ENCODE assay signal across 9 mouse cellular contexts in genomic region chr1:119292216-119292615, GRCm38 (mm10).
DNase-seq lines count a peak whose midpoint lies in the region; ATAC-seq lines count a peak whose summit lies in the region.
"Had no signal": no experiment of that assay in that cellular context is flagged by ENCODE, and none has a peak within 500 bp of the region (broad histone marks: within the 10 kb centered on the region; RNA-seq: fewer than 3 reads in every experiment).

No protein-coding gene starts in this region.

- 78% methylated on average over 7 of the region's 7 CpGs for WGBS in forebrain, embryonic 10.5 days
- 72% methylated on average over 7 of the region's 7 CpGs for WGBS in forebrain, embryonic 12.5 days

- no peaks in the 10 kb centered on the region for H3K4me1 ChIP-seq in forebrain, embryonic 10.5 days
- no peaks in the 10 kb centered on the region for H3K4me1 ChIP-seq in forebrain, embryonic 12.5 days

- no peaks in the 10 kb centered on the region for H3K9me3 ChIP-seq in forebrain, embryonic 10.5 days
- no peaks in the 10 kb centered on the region for H3K9me3 ChIP-seq in forebrain, embryonic 12.5 days
- H3K9me3 ChIP-seq: liver, embryonic 15.5 days had no signal

- H3K27ac ChIP-seq in forebrain, embryonic 10.5 days = no peak overlapping the region
- H3K27ac ChIP-seq in forebrain, embryonic 12.5 days = no peak overlapping the region
- H3K27ac ChIP-seq: liver, embryonic 15.5 days had no signal

- peaks cover 28% of the 10 kb centered on the region for H3K27me3 ChIP-seq in forebrain, embryonic 10.5 days (ENCODE audit: poor library complexity, severe bottlenecking)
- 0 out of 2 replicates have a peak, but pooled peaks cover 5% of the 10 kb centered on the region for H3K27me3 ChIP-seq in forebrain, embryonic 12.5 days
- H3K27me3 ChIP-seq: liver, embryonic 15.5 days had no signal

- DNase-seq in urinary bladder, postnatal 14 days (ENCODE audit: low spot score) = peak; percentile 74
- DNase-seq in urinary bladder, adult 2 months (ENCODE audit: low spot score) = no peak
- peak; percentile 99 for DNase-seq in cerebellum, postnatal 10 days
- DNase-seq in kidney, adult 9 months = peak; percentile 43
- DNase-seq in forebrain, embryonic 10.5 days (ENCODE audit: extremely low spot score, low spot score) = no peak
- no peak for DNase-seq in c-Kit-positive CD71-positive TER-119-positive erythroid progenitor cells, embryonic 14.5 days (ENCODE audit: low spot score)
- DNase-seq in thymus, postnatal 4 days = no peak

- H3K4me2 ChIP-seq in forebrain, embryonic 12.5 days = no peak overlapping the region
- H3K4me2 ChIP-seq: liver, embryonic 15.5 days had no signal

- no peak for ATAC-seq in forebrain, embryonic 12.5 days (ENCODE audit: low FRiP score)

- H3K36me3 ChIP-seq in forebrain, embryonic 10.5 days (replicated peaks) = no peaks in the 10 kb centered on the region
- H3K36me3 ChIP-seq in forebrain, embryonic 12.5 days (replicated peaks) = no peaks in the 10 kb centered on the region
- H3K36me3 ChIP-seq: liver, embryonic 15.5 days had no signal

- H3K4me3 ChIP-seq in forebrain, embryonic 10.5 days = no peak overlapping the region
- H3K4me3 ChIP-seq in forebrain, embryonic 12.5 days (replicated peaks) = no peak overlapping the region
- H3K4me3 ChIP-seq: liver, embryonic 15.5 days had no signal

- H3K9ac ChIP-seq in forebrain, embryonic 12.5 days = no peak overlapping the region
- H3K9ac ChIP-seq: liver, embryonic 15.5 days had no signal

Comparison
In these comparisons a context has a peak if more than half of its experiments do, and no peak if none do; other contexts are left out.
1. DNase-seq: peak in urinary bladder, postnatal 14 days (single experiment), cerebellum, postnatal 10 days (2 of 2) and kidney, adult 9 months (single experiment); none in urinary bladder, adult 2 months (single experiment), forebrain, embryonic 10.5 days (single experiment), c-Kit-positive CD71-positive TER-119-positive erythroid progenitor cells, embryonic 14.5 days (single experiment) and thymus, postnatal 4 days (single experiment).